Mouse (Mus musculus) midbrain, embryonic 15.5 days (tissue): ENCODE measurements around the gene H6pd. TPM values are rescaled to one million over a fixed set of nuclear protein-coding genes. Genes with fewer than 3 reads are reported as not detected.

ENCODE experiments used
- ATAC-seq: fragments of 200-750 bp; cut with Nextera tagmentation; replicated peaks from 2 replicates; pipeline ENCODE4 v1.8.0; 2017; ENCODE audit warnings: moderate TSS enrichment
- H3K27ac ChIP-seq: fragments of 300-500 bp; sonication (generic); 2 replicates; pipeline ENCODE4 v1.5.1; 2015; ENCODE audit warnings: mild to moderate bottlenecking, inconsistent platforms
- H3K27me3 ChIP-seq: fragments of 300-500 bp; sonication (generic); replicated peaks from 2 replicates; pipeline ENCODE4 v1.6.1; 2015; ENCODE audit warnings: inconsistent platforms
- H3K36me3 ChIP-seq: fragments of 300-500 bp; sonication (generic); replicated peaks from 2 replicates; pipeline ENCODE4 v1.6.1; 2015; ENCODE audit warnings: inconsistent platforms
- H3K4me1 ChIP-seq: fragments of 300-500 bp; sonication (generic); 2 replicates; pipeline ENCODE4 v1.6.1; 2015; ENCODE audit warnings: inconsistent platforms
- H3K4me2 ChIP-seq: fragments of 300-500 bp; sonication (generic); 2 replicates; pipeline ENCODE4 v1.6.1; 2015; ENCODE audit warnings: inconsistent platforms, mild to moderate bottlenecking, moderate library complexity
- H3K4me3 ChIP-seq: fragments of 300-500 bp; sonication (generic); 2 replicates; pipeline ENCODE4 v1.5.1; 2015; ENCODE audit warnings: mild to moderate bottlenecking, inconsistent platforms
- H3K9ac ChIP-seq: fragments of 300-500 bp; sonication (generic); 2 replicates; pipeline ENCODE4 v1.6.1; 2015; ENCODE audit warnings: mild to moderate bottlenecking, inconsistent platforms
- H3K9me3 ChIP-seq: fragments of 300-500 bp; sonication (generic); 2 replicates; pipeline ENCODE4 v1.6.1; 2016; ENCODE audit warnings: inconsistent platforms
- WGBS: fragments of 180-500 bp; shearing (Covaris S2); methylation state at CpG from one replicate; pipeline ENCODE4 v1.1.7; 2015; ENCODE audit warnings: mixed read lengths; 5-methylcytosine and 5-hydroxymethylcytosine counted together
- polyA plus RNA-seq: library from polyadenylated mRNA; unstranded; fragments of >200 nt; fragmentation: Nextera tagmentation; extraction: Ambion mirVana; gene quantifications from 2 replicates; pipeline ENCODE4 v1.2.1, GENCODE M21; 2015

Gene H6pd
- polyA plus RNA-seq, 1 experiment from 2014 or later = 2.5 TPM

GRCm38 (mm10) chr4:149964285-149964684, 44.5 kb downstream of the H6pd start:
- no peak overlapping the region for H3K4me2 ChIP-seq
- ATAC-seq = no peak
- no peak overlapping the region for H3K9ac ChIP-seq
- 87% methylated on average over 8 of the region's 8 CpGs for WGBS
- H3K4me3 ChIP-seq = no peak overlapping the region
- peaks cover 3% of the 10 kb centered on the region; the same call in 1 of the 2 replicates for H3K9me3 ChIP-seq
- H3K4me1 ChIP-seq = no peaks in the 10 kb centered on the region
- no peaks in the 10 kb centered on the region for H3K27me3 ChIP-seq
- H3K36me3 ChIP-seq = no peaks in the 10 kb centered on the region
- no peak overlapping the region for H3K27ac ChIP-seq

GRCm38 (mm10) chr4:149960391-149960790, 48.4 kb downstream of the H6pd start:
- no peak overlapping the region for H3K4me2 ChIP-seq
- H3K9ac ChIP-seq = no peak overlapping the region
- H3K27me3 ChIP-seq = peaks cover 19% of the 10 kb centered on the region
- no peak overlapping the region for H3K27ac ChIP-seq
- 0 out of 2 replicates have a peak, but pooled peaks cover under 1% of the 10 kb centered on the region for H3K4me1 ChIP-seq
- no peak for ATAC-seq
- WGBS = 88% methylated on average over 7 of the region's 7 CpGs
- H3K4me3 ChIP-seq = no peak overlapping the region
- peaks cover 3% of the 10 kb centered on the region; the same call in 1 of the 2 replicates for H3K9me3 ChIP-seq
- no peaks in the 10 kb centered on the region for H3K36me3 ChIP-seq

GRCm38 (mm10) chr4:149959816-149960215, 49.0 kb downstream of the H6pd start:
- Histone ChIP-seq H3K27me3 (peaks cover 19% of the 10 kb centered on the region), H3K36me3 (no peaks in the 10 kb centered on the region), H3K27ac (no peak overlapping the region), H3K4me2 (no peak overlapping the region), H3K4me3 (no peak overlapping the region), H3K9me3 (peaks cover 3% of the 10 kb centered on the region; the same call in 1 of the 2 replicates), H3K4me1 (peaks cover 5% of the 10 kb centered on the region; the same call in 1 of the 2 replicates), H3K9ac (no peak overlapping the region)
- 38% methylated on average over 10 of the region's 10 CpGs for WGBS
- no peak for ATAC-seq

- no peak overlapping the region for H3K27ac ChIP-seq
- H3K27me3 ChIP-seq = peaks cover 23% of the 10 kb centered on the region
- H3K4me1 ChIP-seq = peaks cover 14% of the 10 kb centered on the region
- no peak overlapping the region for H3K9ac ChIP-seq
- H3K36me3 ChIP-seq = no peaks in the 10 kb centered on the region
- no peak overlapping the region for H3K4me3 ChIP-seq
- no peak overlapping the region for H3K4me2 ChIP-seq
- ATAC-seq = no peak
- H3K9me3 ChIP-seq = peaks cover 3% of the 10 kb centered on the region; the same call in 1 of the 2 replicates
- WGBS = 4% methylated on average over 5 of the region's 5 CpGs
These were observed 50.3 kb downstream of the H6pd start for GRCm38 (mm10) chr4:149958566-149958965.

GRCm38 (mm10) chr4:149956048-149956447, 52.8 kb downstream of the H6pd start:
- H3K27me3 ChIP-seq = peaks cover 45% of the 10 kb centered on the region
- no peaks in the 10 kb centered on the region for H3K36me3 ChIP-seq
- ATAC-seq = no peak
- 49% methylated on average over 13 of the region's 13 CpGs for WGBS
- H3K4me3 ChIP-seq = no peak overlapping the region
- peaks cover 18% of the 10 kb centered on the region for H3K4me1 ChIP-seq
- H3K9me3 ChIP-seq = no peaks in the 10 kb centered on the region
- H3K9ac ChIP-seq = no peak overlapping the region
- H3K4me2 ChIP-seq = no peak overlapping the region
- H3K27ac ChIP-seq = no peak overlapping the region

- Histone ChIP-seq H3K4me3 (no peak overlapping the region), H3K9ac (no peak overlapping the region), H3K4me1 (peaks cover 18% of the 10 kb centered on the region), H3K27me3 (peaks cover 46% of the 10 kb centered on the region), H3K9me3 (no peaks in the 10 kb centered on the region), H3K4me2 (peak overlapping the region; percentile 96), H3K36me3 (no peaks in the 10 kb centered on the region), H3K27ac (no peak overlapping the region)
- 0 out of 2 replicates have a peak, but pooled peaks have one; percentile 1 for ATAC-seq
- WGBS = 16% methylated on average over 15 of the region's 15 CpGs
These were observed 53.2 kb downstream of the H6pd start for GRCm38 (mm10) chr4:149955631-149956030.

GRCm38 (mm10) chr4:149954893-149955439, 53.9 kb downstream of the H6pd start, which contains the start of gene Spsb1:
Spsb1 (minus strand) TSS chr4:149955043.
- peak within 1 kb of the TSS; percentile 50 for H3K4me3 ChIP-seq
- H3K9ac ChIP-seq = peak within 1 kb of the TSS; percentile 48
- ATAC-seq = peak; percentile 85
- H3K9me3 ChIP-seq = no peaks in the 10 kb centered on the region
- no peak within 1 kb of the TSS for H3K27ac ChIP-seq
- WGBS = under 1% methylated on average over 49 of the region's 51 CpGs
- H3K4me2 ChIP-seq = peak within 1 kb of the TSS; percentile 96
- H3K4me1 ChIP-seq = peaks cover 18% of the 10 kb centered on the region
- H3K36me3 ChIP-seq = no peaks in the 10 kb centered on the region
- peaks cover 46% of the 10 kb centered on the region for H3K27me3 ChIP-seq

- peaks cover 18% of the 10 kb centered on the region for H3K4me1 ChIP-seq
- peak overlapping the region; percentile 96 for H3K4me2 ChIP-seq
- H3K27me3 ChIP-seq = peaks cover 46% of the 10 kb centered on the region
- ATAC-seq = peak; percentile 21; the same call in 1 of the 2 replicates
- H3K9ac ChIP-seq = peak overlapping the region; percentile 48
- peak overlapping the region; percentile 50 for H3K4me3 ChIP-seq
- no peaks in the 10 kb centered on the region for H3K9me3 ChIP-seq
- no peaks in the 10 kb centered on the region for H3K36me3 ChIP-seq
- no peak overlapping the region for H3K27ac ChIP-seq
- 6% methylated on average over 32 of the region's 32 CpGs for WGBS
These were observed 55.0 kb downstream of the H6pd start for GRCm38 (mm10) chr4:149953621-149954481.

- Histone ChIP-seq H3K9me3 (no peaks in the 10 kb centered on the region), H3K4me2 (no peak overlapping the region), H3K4me1 (peaks cover 18% of the 10 kb centered on the region), H3K36me3 (no peaks in the 10 kb centered on the region), H3K27me3 (peaks cover 43% of the 10 kb centered on the region), H3K27ac (no peak overlapping the region), H3K9ac (no peak overlapping the region), H3K4me3 (no peak overlapping the region)
- ATAC-seq = no peak
- 81% methylated on average over 9 of the region's 9 CpGs for WGBS
These were observed 56.6 kb downstream of the H6pd start for GRCm38 (mm10) chr4:149952201-149952600.

GRCm38 (mm10) chr4:149951201-149951600, 57.6 kb downstream of the H6pd start:
- WGBS = 87% methylated on average over 13 of the region's 13 CpGs

GRCm38 (mm10) chr4:149949691-149950090, 59.1 kb downstream of the H6pd start:
- no peak overlapping the region for H3K4me3 ChIP-seq
- no peak for ATAC-seq
- WGBS = 74% methylated on average over 13 of the region's 13 CpGs
- H3K27me3 ChIP-seq = peaks cover 27% of the 10 kb centered on the region
- H3K9me3 ChIP-seq = no peaks in the 10 kb centered on the region
- H3K4me2 ChIP-seq = no peak overlapping the region
- no peak overlapping the region for H3K9ac ChIP-seq
- H3K27ac ChIP-seq = no peak overlapping the region
- H3K36me3 ChIP-seq = no peaks in the 10 kb centered on the region
- peaks cover 14% of the 10 kb centered on the region for H3K4me1 ChIP-seq

More at GRCm38 (mm10) chr4:149951201-149951600, 57.6 kb downstream of the H6pd start:
- H3K4me2 ChIP-seq = no peak overlapping the region
- peaks cover 18% of the 10 kb centered on the region for H3K4me1 ChIP-seq
- H3K9ac ChIP-seq = no peak overlapping the region
- H3K27ac ChIP-seq = no peak overlapping the region
- H3K9me3 ChIP-seq = no peaks in the 10 kb centered on the region
- peaks cover 33% of the 10 kb centered on the region for H3K27me3 ChIP-seq
- no peak overlapping the region for H3K4me3 ChIP-seq
- no peaks in the 10 kb centered on the region for H3K36me3 ChIP-seq
- no peak for ATAC-seq

- H3K27ac ChIP-seq = no peak overlapping the region
- H3K4me1 ChIP-seq = peaks cover 16% of the 10 kb centered on the region
- no peaks in the 10 kb centered on the region for H3K9me3 ChIP-seq
- no peak for ATAC-seq
- H3K36me3 ChIP-seq = no peaks in the 10 kb centered on the region
- no peak overlapping the region for H3K4me3 ChIP-seq
- peaks cover 22% of the 10 kb centered on the region for H3K27me3 ChIP-seq
- no peak overlapping the region for H3K4me2 ChIP-seq
- 92% methylated on average over 5 of the region's 5 CpGs for WGBS
- H3K9ac ChIP-seq = no peak overlapping the region
These were observed 60.7 kb downstream of the H6pd start for GRCm38 (mm10) chr4:149948119-149948518.
